Mouse (Mus musculus) liver, embryonic 14.5 days (tissue): ENCODE measurements at regions not wholly inside any gene's neighbourhood (a gene's known extent, or its start where the extent isn't known, plus 50 kb on each side); places are given as distances from the start of the nearest gene placed in this dataset.

Experiments used
- ATAC-seq: fragments of 200-750 bp; cut with Nextera tagmentation; 2 replicates; pipeline ENCODE4 v1.8.0; 2017; ENCODE audit warnings: moderate number of reproducible peaks, mild to moderate bottlenecking, moderate library complexity; ENCODE audit not compliant: insufficient read depth
- DNase-seq, 3 experiments: peaks; one replicate each; pipeline ENCODE4 v3.0.0-alpha.2; 2012 to 2013; ENCODE audit warnings: low read depth in 3 of 3, low spot score in 3 of 3
- H3K27ac ChIP-seq: fragments of 300-500 bp; sonication (generic); 2 replicates; pipeline ENCODE4 v1.5.1; 2014; ENCODE audit warnings: moderate library complexity, mild to moderate bottlenecking, control low read depth, inconsistent platforms
- H3K27me3 ChIP-seq: fragments of 300-500 bp; sonication (generic); 2 replicates; pipeline ENCODE4 v1.6.1; 2014; ENCODE audit warnings: mild to moderate bottlenecking, low read length, moderate library complexity; ENCODE audit not compliant: control insufficient read depth, insufficient read depth
- H3K36me3 ChIP-seq: fragments of 300-500 bp; sonication (generic); replicated peaks from 2 replicates; pipeline ENCODE4 v1.6.1; 2014; ENCODE audit warnings: low read depth; ENCODE audit not compliant: control insufficient read depth, insufficient read depth
- H3K4me1 ChIP-seq, 2 experiments: fragments of 200-500 bp in 1 of 2; fragments of 300-500 bp in 1 of 2; sonication (generic) in 1 of 2; replicated peaks; 2 replicates each; pipeline ENCODE4 v1.6.1; 2012 to 2014; ENCODE audit warnings: antibody characterized with exemption in 1 of 2, inconsistent platforms in 1 of 2, low read length in 1 of 2; ENCODE audit not compliant: control insufficient read depth in 2 of 2, insufficient read depth in 2 of 2
- H3K4me2 ChIP-seq: fragments of 300-500 bp; sonication (generic); 2 replicates; pipeline ENCODE4 v1.6.1; 2014; ENCODE audit warnings: low read depth, mild to moderate bottlenecking, control low read depth, moderate library complexity
- H3K4me3 ChIP-seq, 2 experiments: fragments of 200-500 bp in 1 of 2; fragments of 300-500 bp in 1 of 2; sonication (generic) in 1 of 2; 2 replicates each; pipeline ENCODE4 v1.5.1; 2012 to 2014; ENCODE audit warnings: low read depth in 2 of 2, low read length in 2 of 2, mild to moderate bottlenecking in 2 of 2, control low read depth in 1 of 2, inconsistent platforms in 1 of 2, moderate library complexity in 1 of 2; ENCODE audit not compliant: insufficient read depth in 1 of 2
- H3K9ac ChIP-seq: fragments of 300-500 bp; sonication (generic); replicated peaks from 2 replicates; pipeline ENCODE4 v1.6.1; 2014; ENCODE audit warnings: mild to moderate bottlenecking, control low read depth, moderate library complexity
- H3K9me3 ChIP-seq: fragments of 300-500 bp; sonication (generic); 2 replicates; pipeline ENCODE4 v1.6.1; 2016; ENCODE audit warnings: low read length, mixed read lengths; ENCODE audit not compliant: control insufficient read depth
- CTCF ChIP-seq: IDR thresholded peaks from 2 replicates; pipeline ENCODE4 v1.5.1; 2016; ENCODE audit warnings: antibody characterized with exemption, low read depth, control low read depth
- EP300 ChIP-seq: IDR thresholded peaks from 2 replicates; pipeline ENCODE4 v1.6.1; 2016; ENCODE audit warnings: antibody characterized with exemption, low read depth
- WGBS: fragments of 180-500 bp; shearing (Covaris S2); extraction: QIAGEN DNeasy Blood & Tissue Kit; methylation state at CpG from one replicate; pipeline ENCODE4 v1.1.7; 2014; ENCODE audit not compliant: insufficient replicate concordance; 5-methylcytosine and 5-hydroxymethylcytosine counted together

DNA sequence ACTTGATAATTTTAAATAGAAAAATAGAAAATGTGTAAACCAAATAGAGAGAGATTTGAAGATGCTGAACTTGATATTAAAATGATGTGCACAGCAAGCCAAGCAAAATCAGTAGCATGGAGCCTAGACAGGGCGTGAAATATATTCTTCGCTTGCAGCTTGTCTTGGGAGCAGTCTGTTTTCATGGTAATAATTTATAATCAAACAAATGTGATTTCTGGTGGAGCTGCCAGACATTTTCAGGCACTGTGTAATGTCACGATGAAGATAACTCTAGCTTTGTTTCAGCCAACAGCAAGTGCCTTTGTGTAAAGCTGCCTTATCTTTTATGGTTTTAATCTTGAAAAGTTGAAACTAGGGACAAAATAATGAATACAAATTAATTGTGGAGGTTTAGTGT is 228.1 kb upstream of the Sphkap start:
- Histone ChIP-seq H3K36me3 (no peaks in the 10 kb centered on the region), H3K27ac (no peak overlapping the region), H3K9me3 (no peaks in the 10 kb centered on the region), H3K4me1 (no peaks in the 10 kb centered on the region), H3K27me3 (no peaks in the 10 kb centered on the region), H3K4me3 (no peak overlapping the region), H3K4me2 (no peak overlapping the region), H3K9ac (no peak overlapping the region)
- 53% methylated on average over 3 of the region's 3 CpGs for WGBS
- no peak for ATAC-seq
- no peak for TF ChIP-seq CTCF
- no peak for TF ChIP-seq EP300
- no peak for DNase-seq

DNA sequence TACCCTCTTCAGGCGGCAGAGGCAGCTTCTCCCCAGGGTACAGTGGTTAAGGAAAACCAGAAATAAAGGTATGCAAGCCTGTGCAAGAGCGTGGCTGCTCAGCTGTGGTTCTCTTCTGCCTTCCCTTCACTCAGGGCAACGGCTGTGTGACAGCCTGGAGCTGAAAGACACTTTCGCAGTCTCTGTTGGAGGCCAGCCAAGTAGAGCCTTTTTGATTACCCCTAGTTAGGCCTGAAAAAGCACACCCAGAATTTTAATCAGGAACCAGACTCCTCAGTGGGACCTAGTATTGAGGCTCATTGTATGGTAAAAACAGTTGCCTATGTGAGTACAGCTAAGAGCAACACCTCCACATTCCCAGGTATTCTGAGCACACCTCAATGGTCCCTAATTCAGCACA is 223.8 kb upstream of the Sphkap start:
- no peak overlapping the region for H3K4me3 ChIP-seq
- no peaks in the 10 kb centered on the region for H3K36me3 ChIP-seq
- no peak overlapping the region for H3K4me2 ChIP-seq
- H3K4me1 ChIP-seq, result no peaks in the 10 kb centered on the region
- WGBS, result 47% methylated on average over 4 of the region's 4 CpGs
- H3K27me3 ChIP-seq, result no peaks in the 10 kb centered on the region
- DNase-seq (no peak), ATAC-seq (no peak)
- H3K27ac ChIP-seq, result no peak overlapping the region
- no peaks in the 10 kb centered on the region for H3K9me3 ChIP-seq
- TF ChIP-seq CTCF, result no peak
- no peak for TF ChIP-seq EP300
- H3K9ac ChIP-seq, result no peak overlapping the region

DNA sequence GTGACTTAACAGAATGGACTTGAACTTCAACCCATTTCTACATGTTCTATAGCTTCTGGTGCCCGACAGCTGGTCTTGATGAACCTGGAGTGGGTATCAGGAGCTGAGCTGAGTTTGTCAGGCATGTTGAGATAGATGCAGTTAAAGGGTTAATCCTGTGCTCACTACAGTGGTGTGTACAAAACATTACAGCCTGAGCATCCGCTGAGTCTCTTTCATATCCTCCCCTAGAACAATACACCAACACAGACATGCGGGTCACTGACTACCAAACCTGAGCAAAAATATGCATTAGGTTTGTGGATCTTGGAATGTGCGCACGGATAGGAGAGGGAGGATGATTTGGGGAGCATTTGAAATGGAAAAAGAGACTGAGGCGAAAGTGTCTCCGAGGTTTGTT is 223.4 kb upstream of the Sphkap start:
- Histone ChIP-seq H3K4me3 (no peak overlapping the region), H3K36me3 (no peaks in the 10 kb centered on the region), H3K27me3 (no peaks in the 10 kb centered on the region), H3K9me3 (no peaks in the 10 kb centered on the region), H3K9ac (no peak overlapping the region), H3K4me2 (no peak overlapping the region), H3K4me1 (no peaks in the 10 kb centered on the region), H3K27ac (no peak overlapping the region)
- TF ChIP-seq CTCF (no peak), EP300 (no peak)
- WGBS, result 67% methylated on average over 7 of the region's 7 CpGs
- no peak for ATAC-seq
- no peak for DNase-seq

DNA sequence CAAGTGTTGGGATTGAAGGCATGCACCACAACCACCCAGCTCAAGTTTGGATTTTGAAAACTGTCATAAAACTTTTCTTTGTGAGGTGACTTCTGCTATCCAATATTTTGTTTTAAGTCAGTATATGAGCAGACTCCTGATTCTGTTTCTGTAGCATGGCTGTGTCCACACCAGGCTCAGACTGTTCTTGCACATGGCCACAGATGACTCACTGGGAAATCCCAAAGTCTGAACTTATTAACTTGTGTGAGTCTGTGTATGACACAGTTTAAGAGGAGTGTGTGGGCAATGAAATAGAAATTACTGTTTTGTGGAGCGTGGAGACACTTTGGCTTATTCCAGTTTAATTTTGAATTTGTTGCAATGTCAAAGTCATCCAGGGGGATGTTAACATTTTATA is 179.3 kb upstream of the Sphkap start:
- Histone ChIP-seq H3K4me2 (no peak overlapping the region), H3K36me3 (no peaks in the 10 kb centered on the region), H3K27me3 (no peaks in the 10 kb centered on the region), H3K4me1 (no peaks in the 10 kb centered on the region), H3K9me3 (no peaks in the 10 kb centered on the region), H3K4me3 (no peak overlapping the region), H3K9ac (no peak overlapping the region), H3K27ac (no peak overlapping the region)
- 69% methylated on average over 1 of the region's 1 CpGs for WGBS
- no peak for TF ChIP-seq EP300
- TF ChIP-seq CTCF, result no peak
- ATAC-seq, result no peak
- DNase-seq, result no peak

DNA sequence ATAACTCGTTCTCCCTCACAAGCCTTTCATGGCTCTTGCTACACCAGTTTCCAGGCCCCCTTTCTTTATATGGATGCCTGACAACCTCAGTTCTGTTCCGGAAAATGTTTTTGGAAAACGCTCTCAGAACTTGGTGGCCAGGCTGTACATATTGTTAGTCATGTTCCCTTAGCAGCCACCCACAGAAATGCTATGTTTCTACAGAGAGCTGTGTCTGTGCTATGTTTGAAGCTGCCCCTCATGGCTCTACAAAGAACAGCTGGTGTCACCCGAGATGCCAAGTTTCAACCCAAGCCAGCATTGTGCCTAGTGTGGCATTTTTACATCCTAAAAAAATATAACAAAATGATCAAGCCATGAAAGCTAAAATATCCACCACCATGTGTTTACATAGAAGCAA is 175.0 kb upstream of the Sphkap start:
- no peaks in the 10 kb centered on the region for H3K4me1 ChIP-seq
- H3K9me3 ChIP-seq, result no peaks in the 10 kb centered on the region
- no peak overlapping the region for H3K4me2 ChIP-seq
- no peak for TF ChIP-seq EP300
- TF ChIP-seq CTCF, result no peak
- no peak overlapping the region for H3K9ac ChIP-seq
- H3K27ac ChIP-seq, result no peak overlapping the region
- no peaks in the 10 kb centered on the region for H3K27me3 ChIP-seq
- H3K4me3 ChIP-seq, result no peak overlapping the region
- no peak for DNase-seq
- H3K36me3 ChIP-seq, result no peaks in the 10 kb centered on the region
- 59% methylated on average over 4 of the region's 4 CpGs for WGBS
- ATAC-seq, result no peak
